Mouse (Mus musculus) left cerebral cortex, postnatal 4 days (tissue): Measurements from ENCODE around the gene Ddias. TPM values are rescaled to one million over a fixed set of nuclear protein-coding genes. Genes with fewer than 3 reads are reported as not detected.

Experiments used
- total RNA-seq, 2 experiments: library from RNA; stranded (reverse); gene quantifications; 2 replicates each; pipeline ENCODE4 v1.2.3; 2021

The Ddias gene
- total RNA-seq, 2 experiments from 2014 or later, result 3.0 to 4.5 TPM

Other genes starting within 250 kb of the Ddias start
- 10 to 100 TPM; 28.9 to 33.2 TPM for gene Ankrd42, start 237.1 kb downstream of the Ddias start, total RNA-seq
- gene Pcf11, start 204.3 kb downstream of the Ddias start, total RNA-seq, result 10 to 100 TPM; 46.2 to 54.6 TPM
- gene Rab30, start 132.6 kb downstream of the Ddias start, total RNA-seq, result 10 to 100 TPM; 33.4 to 35.7 TPM
- 10 to 100 TPM; 17.5 to 20.9 TPM for gene Prcp, start 223 bp upstream of the Ddias start, total RNA-seq
- 10 to 100 TPM; 20.2 to 20.5 TPM for gene Fam181b, start 205.6 kb upstream of the Ddias start, total RNA-seq